In the genomic region with DNA sequence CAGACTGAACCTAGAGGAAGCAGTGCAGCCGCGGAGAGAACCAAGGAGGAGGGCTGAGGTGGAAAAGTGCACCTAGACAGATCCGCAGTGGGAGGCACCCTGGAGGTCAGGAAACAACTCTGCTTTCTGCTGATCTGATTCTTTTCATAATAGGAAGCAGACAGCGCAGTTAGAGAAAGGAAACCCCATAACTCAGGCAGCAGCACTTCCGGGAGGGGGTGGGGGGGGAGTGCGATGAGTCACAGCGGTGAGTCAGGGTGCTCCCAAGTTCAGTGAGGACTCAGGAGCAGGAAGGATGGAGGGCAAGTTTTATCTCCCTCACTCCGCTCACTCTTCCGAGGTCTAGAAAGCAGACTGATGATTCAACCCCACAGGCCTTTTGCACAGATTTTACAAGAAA, we compare ENCODE assay signal across 10 mouse cellular contexts. TPM values are rescaled to one million over a fixed set of nuclear protein-coding genes. Genes with fewer than 3 reads are reported as not detected.
DNase-seq lines count a peak whose midpoint lies in the region; ATAC-seq and TF ChIP-seq lines count a peak whose summit lies in the region.
"Had no signal": no experiment of that assay in that cellular context is flagged by ENCODE, and none has a peak within 500 bp of the region (broad histone marks: within the 10 kb centered on the region; RNA-seq: fewer than 3 reads in every experiment).

No protein-coding gene starts in this region.

- 25% methylated on average over 9 of the region's 9 CpGs for WGBS in intestine, embryonic 16.5 days
- 66% methylated on average over 9 of the region's 9 CpGs for WGBS in cerebellum, adult 2 months

- TF ChIP-seq POLR2A in cerebellum, adult 2 months (IDR thresholded peaks at IDR 0.05; ENCODE audit: borderline replicate concordance, insufficient read depth, low read length) = no peak

- no peak overlapping the region for H3K4me3 ChIP-seq in intestine, embryonic 16.5 days (ENCODE audit: low read length)
- H3K4me3 ChIP-seq in cerebellum, adult 2 months (replicated peaks; ENCODE audit: insufficient read depth, low read depth, low read length) = no peak overlapping the region
- H3K4me3 ChIP-seq: neural tube, embryonic 12.5 days had no signal

- peaks cover 9% of the 10 kb centered on the region for H3K4me1 ChIP-seq in intestine, embryonic 16.5 days (ENCODE audit: control insufficient read depth, insufficient read depth, low read length)
- peaks cover 3% of the 10 kb centered on the region; the same call in 1 of the 2 replicates for H3K4me1 ChIP-seq in cerebellum, adult 2 months (ENCODE audit: control insufficient read depth, insufficient read depth, low read length)
- H3K4me1 ChIP-seq: neural tube, embryonic 12.5 days had no signal

- 0 out of 2 replicates have a peak overlapping the region, but pooled peaks have one; percentile 3 for H3K27ac ChIP-seq in intestine, embryonic 16.5 days (ENCODE audit: low read length)
- H3K27ac ChIP-seq in cerebellum, adult 2 months (ENCODE audit: insufficient read depth, low read length) = no peak overlapping the region
- H3K27ac ChIP-seq: neural tube, embryonic 12.5 days had no signal

- no peaks in the 10 kb centered on the region for H3K27me3 ChIP-seq in intestine, embryonic 16.5 days (replicated peaks; ENCODE audit: control insufficient read depth, insufficient read depth, low read length)
- H3K27me3 ChIP-seq in cerebellum, adult 2 months (ENCODE audit: control insufficient read depth, insufficient read depth, low read length) = no peaks in the 10 kb centered on the region
- H3K27me3 ChIP-seq: neural tube, embryonic 12.5 days had no signal

- no peak overlapping the region for H3K9ac ChIP-seq in intestine, embryonic 16.5 days (ENCODE audit: low read depth, low read length)
- H3K9ac ChIP-seq: neural tube, embryonic 12.5 days had no signal

- peak; percentile 90 for DNase-seq in heart, adult 11 months
- DNase-seq in heart, postnatal 25 days (ENCODE audit: low spot score) = no peak
- DNase-seq in c-Kit-positive CD71-negative TER-119-negative erythroid progenitor cells, embryonic 14.5 days (ENCODE audit: low read depth) = peak; percentile 51
- DNase-seq in lung, postnatal 36 days = peak; percentile 27
- DNase-seq in cerebellum, adult 2 months = no peak
- no peak for DNase-seq in gastrocnemius, postnatal 25 days
- DNase-seq in left cerebral cortex, postnatal 25 days (ENCODE audit: low spot score in 2 of 2) = no peak

- peak overlapping the region; percentile 26 for H3K4me2 ChIP-seq in intestine, embryonic 16.5 days (ENCODE audit: low read depth, low read length)
- H3K4me2 ChIP-seq: neural tube, embryonic 12.5 days had no signal

- no peak for TF ChIP-seq CTCF in cerebellum, adult 2 months (IDR thresholded peaks at IDR 0.05; ENCODE audit: borderline replicate concordance, insufficient read depth, low read depth, low read length)

- peak; percentile 87 for ATAC-seq in intestine, embryonic 16.5 days

- no peaks in the 10 kb centered on the region for H3K9me3 ChIP-seq in intestine, embryonic 16.5 days (ENCODE audit: control insufficient read depth, low read length)
- H3K9me3 ChIP-seq: G1E; neural tube, embryonic 12.5 days had no signal

- intact Hi-C loops in heart, postnatal 25 days (cut with DNase I) = no loop called here
- intact Hi-C loops in left cerebral cortex, postnatal 25 days (cut with DNase I) = no loop called here

- peaks cover 4% of the 10 kb centered on the region; the same call in 1 of the 2 replicates for H3K36me3 ChIP-seq in intestine, embryonic 16.5 days (ENCODE audit: control insufficient read depth, insufficient read depth, low read length)
- H3K36me3 ChIP-seq: neural tube, embryonic 12.5 days had no signal

RNA-seq across cellular contexts. Expression of a gene that starts 7.2 kb away (rescaled TPM):
- 1 to 10 TPM; 8.8 to 9.4 TPM for total RNA-seq in heart, postnatal 25 days (2021)
- polyA plus RNA-seq in intestine, embryonic 16.5 days (2015; fragmentation: Nextera tagmentation; extraction: Ambion mirVana) = 7.5 and 8.7 TPM in 2 replicates
- 44.9 and 45.6 TPM in 2 replicates for polyA plus RNA-seq in cerebellum, adult 2 months (2012; rRNA removed)
- total RNA-seq in gastrocnemius, postnatal 25 days (2021) = 1 to 10 TPM; 6.7 to 7.7 TPM
- 10 to 100 TPM; 35.6 to 37.2 TPM for total RNA-seq in left cerebral cortex, postnatal 25 days (2021)

RNA-seq across cellular contexts. Expression of a gene that starts 56.6 kb away (rescaled TPM):
- 1 to 10 TPM in 1 of 2 experiments, under 1 TPM in 1; 0.57 to 1.0 TPM for total RNA-seq in heart, postnatal 25 days (2021)
- polyA plus RNA-seq in intestine, embryonic 16.5 days (2015; fragmentation: Nextera tagmentation; extraction: Ambion mirVana) = not detected in 2 replicates
- not detected in 2 replicates for polyA plus RNA-seq in cerebellum, adult 2 months (2012; rRNA removed)
- not detected for total RNA-seq in gastrocnemius, postnatal 25 days (2021)
- total RNA-seq in left cerebral cortex, postnatal 25 days (2021) = not detected
- total RNA-seq: G1E had no signal
- polyA plus RNA-seq: G1E; neural tube, embryonic 12.5 days had no signal

Comparison
In these comparisons a context has a peak if more than half of its experiments do, and no peak if none do; other contexts are left out.
1. DNase-seq: peak in heart, adult 11 months (single experiment), c-Kit-positive CD71-negative TER-119-negative erythroid progenitor cells, embryonic 14.5 days (single experiment) and lung, postnatal 36 days (single experiment); none in heart, postnatal 25 days (single experiment), cerebellum, adult 2 months (0 of 2), gastrocnemius, postnatal 25 days (single experiment) and left cerebral cortex, postnatal 25 days (0 of 2).